Mouse (Mus musculus): ENCODE data around the gene Zfp524. TPM values are rescaled to one million over a fixed set of nuclear protein-coding genes. Genes with fewer than 3 reads are reported as not detected.

Zfp524 gene
- total RNA-seq, 2 experiments from 2014 or later, result 7.7 to 8.2 TPM

Other genes with a start within 250 kb of the Zfp524 start
- gene Fam71e2, start 243.1 kb upstream of the Zfp524 start, total RNA-seq (2021), result not detected
- gene Il11, start 231.6 kb upstream of the Zfp524 start, total RNA-seq (2021), result under 1 TPM; 0.27 to 0.49 TPM
- not detected for gene Tmem190, start 231.5 kb upstream of the Zfp524 start, total RNA-seq (2021)
- 1 to 10 TPM; 2.2 to 2.6 TPM for gene Tmem238, start 224.8 kb upstream of the Zfp524 start, total RNA-seq (2021)
- 100 to 1,000 TPM; 484 to 506 TPM for gene Rpl28, start 221.5 kb upstream of the Zfp524 start, total RNA-seq (2021)
- 100 to 1,000 TPM in 1 of 2 experiments, 10 to 100 TPM in 1; 97.7 to 112 TPM for gene Ube2s, start 201.8 kb upstream of the Zfp524 start, total RNA-seq (2021)
- gene Shisa7, start 169.7 kb upstream of the Zfp524 start, total RNA-seq (2021), result 100 to 1,000 TPM; 132 to 182 TPM
- gene Isoc2b, start 144.2 kb upstream of the Zfp524 start, total RNA-seq (2021), result 1 to 10 TPM; 5.6 to 6.0 TPM
- gene Isoc2a, start 137.3 kb upstream of the Zfp524 start, total RNA-seq (2021), result 10 to 100 TPM; 11.2 to 12.4 TPM
- gene Gm36210, start 107.9 kb upstream of the Zfp524 start, total RNA-seq (2021), result under 1 TPM; 0.27 to 0.38 TPM
- gene Zfp628, start 99.2 kb upstream of the Zfp524 start, total RNA-seq (2021), result 10 to 100 TPM; 13.4 to 14.3 TPM
- gene Nat14, start 92.4 kb upstream of the Zfp524 start, total RNA-seq (2021), result 100 to 1,000 TPM; 109 to 112 TPM
- gene Ssc5d, start 88.6 kb upstream of the Zfp524 start, total RNA-seq (2021), result 1 to 10 TPM; 1.4 to 2.3 TPM
- under 1 TPM in 1 of 2 experiments, not detected in 1; 0.59 TPM for gene Sbk2, start 50.0 kb upstream of the Zfp524 start, total RNA-seq (2021)
- under 1 TPM; 0.59 to 0.66 TPM for gene Sbk3, start 43.2 kb upstream of the Zfp524 start, total RNA-seq (2021)
- 10 to 100 TPM; 31.9 to 41.4 TPM for gene Zfp579, start 18.3 kb upstream of the Zfp524 start, total RNA-seq (2021)
- 10 to 100 TPM; 21.3 to 21.7 TPM for gene Fiz1, start 282 bp downstream of the Zfp524 start, total RNA-seq (2021)
- not detected for gene Gm44973, start 1.1 kb downstream of the Zfp524 start, total RNA-seq (2021)
- 10 to 100 TPM; 33.0 to 41.3 TPM for gene Zfp865, start 6.0 kb downstream of the Zfp524 start, total RNA-seq (2021)
- 10 to 100 TPM; 66.1 to 73.5 TPM for gene Ccdc106, start 6.1 kb downstream of the Zfp524 start, total RNA-seq (2021)
- not detected for gene 4632433K11Rik, start 19.7 kb downstream of the Zfp524 start, total RNA-seq (2021)
- 1 to 10 TPM; 5.1 to 6.5 TPM for gene Zfp784, start 24.0 kb downstream of the Zfp524 start, total RNA-seq (2021)
- gene Zfp580, start 37.1 kb downstream of the Zfp524 start, total RNA-seq (2021), result 10 to 100 TPM; 43.1 to 44.0 TPM
- 100 to 1,000 TPM; 170 to 180 TPM for gene U2af2, start 47.7 kb downstream of the Zfp524 start, total RNA-seq (2021)
- gene Epn1, start 65.8 kb downstream of the Zfp524 start, total RNA-seq (2021), result 100 to 1,000 TPM; 520 to 560 TPM
- gene Rfpl4, start 102.5 kb downstream of the Zfp524 start, total RNA-seq (2021), result not detected
- under 1 TPM in 1 of 2 experiments, not detected in 1; 0.49 TPM for gene Rasl2-9, start 111.5 kb downstream of the Zfp524 start, total RNA-seq (2021)
- gene Vmn1r55, start 135.3 kb downstream of the Zfp524 start, total RNA-seq (2021), result not detected
- gene Vmn1r56, start 182.3 kb downstream of the Zfp524 start, total RNA-seq (2021), result not detected
- gene Vmn1r57, start 204.1 kb downstream of the Zfp524 start, total RNA-seq (2021), result not detected

All from layer of hippocampus, postnatal 25 days (tissue).